Mouse (Mus musculus): ENCODE data around the gene Dnah2.

DNA sequence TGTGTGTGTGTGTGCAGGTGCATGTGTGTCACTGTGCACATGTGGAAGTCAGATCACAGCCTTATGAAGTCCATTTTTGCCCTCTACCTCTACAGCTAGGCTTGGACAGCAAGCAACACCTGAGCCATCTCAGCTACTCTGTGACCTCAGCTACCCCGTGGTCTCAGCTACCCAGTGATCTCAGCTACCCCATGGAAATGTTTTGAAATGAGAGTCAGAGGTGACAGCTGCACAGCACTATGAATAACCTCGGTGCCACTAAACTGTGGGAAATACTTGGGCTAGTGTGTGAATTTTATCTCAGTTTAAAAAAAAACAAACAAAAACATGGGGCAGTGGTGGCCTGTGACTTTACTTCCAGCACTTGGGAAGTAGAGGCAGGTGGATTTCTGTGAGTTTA, 58.0 kb downstream of the Dnah2 start:
- TF ChIP-seq USF1 (IDR thresholded peaks at IDR 0.05; ENCODE audit: low read depth), result no peak
- no peak for TF ChIP-seq CTCF (IDR thresholded peaks at IDR 0.05; ENCODE audit: control insufficient read depth, insufficient read depth, insufficient read length)

Measured in C2C12 (cell line).